Mouse (Mus musculus) c-Kit-positive CD71-positive TER-119-negative erythroid progenitor cells, embryonic 14.5 days (primary cell): ENCODE results near the gene Ush2a.

Experiments used
- DNase-seq: peaks from one replicate; pipeline ENCODE4 v3.0.0-alpha.2; 2013; ENCODE audit warnings: low read depth

Ush2a gene

GRCm38 (mm10) chr1:188772516-188773229, 510.9 kb downstream of the Ush2a start:
- DNase-seq: no peak

GRCm38 (mm10) chr1:188773631-188774030, 511.8 kb downstream of the Ush2a start:
- DNase-seq: no peak

DNA sequence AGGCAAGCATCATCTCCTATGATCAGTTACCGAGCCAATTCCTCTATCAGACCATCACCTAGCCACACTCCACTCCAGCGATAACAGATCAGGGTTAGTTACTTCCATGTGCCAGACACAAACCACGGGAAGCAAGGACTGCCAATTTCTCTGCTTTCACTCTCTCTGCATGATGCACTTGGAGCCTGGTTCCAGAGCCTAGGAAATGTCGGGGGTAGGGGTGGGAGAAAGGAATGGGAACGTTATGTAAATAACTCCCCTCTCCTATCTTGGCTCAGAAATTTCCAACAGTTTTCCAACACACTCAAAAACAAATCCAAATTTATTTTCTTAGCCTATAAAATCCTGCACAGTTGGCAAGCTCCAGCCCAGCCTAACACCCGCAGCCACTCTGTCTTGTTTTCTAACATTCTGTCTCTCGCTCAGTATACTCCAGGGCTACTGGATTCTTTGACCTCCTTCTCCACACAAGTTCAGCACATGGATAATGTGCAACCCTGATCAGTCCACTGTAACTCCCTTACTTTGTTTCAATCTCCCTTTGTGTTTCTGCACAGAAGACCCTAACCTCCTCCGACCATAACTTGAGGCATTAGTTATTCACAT, 515.8 kb downstream of the Ush2a start:
- DNase-seq: no peak

DNA sequence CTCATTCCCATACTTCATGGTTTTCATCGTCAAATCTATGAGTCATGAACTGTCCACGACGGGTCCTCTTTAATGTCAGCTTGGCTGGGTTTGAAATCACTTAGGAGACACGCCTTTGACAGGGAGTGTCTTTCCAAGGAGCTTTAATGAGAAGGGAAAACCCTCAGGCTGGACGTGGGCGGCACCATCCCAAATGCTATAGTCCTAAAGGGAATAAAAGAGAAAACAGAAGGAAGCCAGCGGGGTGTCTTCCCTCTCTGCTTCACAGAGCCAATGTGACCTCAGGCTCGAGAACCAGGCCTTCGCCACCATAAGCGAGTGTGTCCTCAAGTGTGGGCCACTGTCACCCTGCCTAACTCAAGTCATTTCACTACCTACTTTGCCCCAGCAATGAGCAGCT, 523.2 kb downstream of the Ush2a start:
- no peak for DNase-seq

DNA sequence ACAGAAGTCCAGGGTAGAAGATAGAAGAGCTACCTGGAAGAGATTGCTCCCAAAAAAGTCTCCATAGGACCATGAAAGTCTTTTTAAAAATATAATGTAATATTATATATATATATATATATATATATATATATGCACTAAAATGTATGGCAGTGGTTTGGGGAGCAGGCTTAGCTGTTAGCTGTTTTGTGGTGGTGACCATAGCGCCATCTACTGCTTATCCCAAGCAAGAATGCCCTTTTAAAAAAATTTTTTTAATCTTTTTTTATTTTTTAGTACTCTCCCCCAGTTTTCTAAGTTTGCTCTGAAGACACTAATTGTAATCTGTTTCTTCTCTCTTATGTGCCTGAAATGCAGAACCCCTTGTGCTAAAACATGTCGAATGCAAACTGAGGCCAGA, 543.2 kb downstream of the Ush2a start:
- DNase-seq: no peak

DNA sequence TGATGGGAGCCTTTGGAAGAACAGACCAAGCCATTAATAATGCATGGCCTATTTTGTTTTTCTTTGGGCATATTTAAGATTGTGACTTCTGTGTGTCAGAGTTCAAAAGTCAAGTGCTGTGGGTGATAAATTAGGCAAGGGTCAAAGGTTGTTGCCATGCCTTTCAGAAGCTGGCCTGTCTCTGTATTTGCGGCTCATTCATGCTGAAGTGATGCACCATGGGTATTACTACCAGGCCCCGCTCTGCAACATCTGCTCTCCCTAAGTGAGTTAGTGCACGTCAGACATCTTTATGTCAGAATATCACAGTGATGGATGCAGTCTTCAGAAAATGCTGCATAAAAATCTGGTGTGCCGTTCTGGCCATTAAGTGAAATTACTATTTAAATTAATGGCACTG, 544.0 kb downstream of the Ush2a start:
- DNase-seq: no peak

DNA sequence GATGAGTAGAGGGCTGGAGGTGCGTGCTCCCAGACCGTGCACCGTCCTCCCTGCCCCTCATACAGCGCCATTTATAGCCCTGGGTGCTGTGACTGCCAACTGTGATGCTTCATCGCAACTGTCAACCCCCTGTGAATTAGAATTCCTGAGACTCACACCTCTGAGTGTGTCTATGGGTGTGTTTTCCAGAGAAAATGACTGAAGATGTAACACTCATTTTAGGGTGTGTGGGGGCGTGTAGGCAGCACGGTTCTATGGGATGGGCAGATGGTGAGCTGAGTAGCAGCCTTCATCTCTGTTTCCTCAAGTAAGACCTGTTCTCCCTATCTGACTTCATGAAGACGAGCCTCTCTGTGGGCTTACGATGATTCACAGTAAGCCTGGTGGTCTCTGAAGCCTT, 548.8 kb downstream of the Ush2a start:
- no peak for DNase-seq

DNA sequence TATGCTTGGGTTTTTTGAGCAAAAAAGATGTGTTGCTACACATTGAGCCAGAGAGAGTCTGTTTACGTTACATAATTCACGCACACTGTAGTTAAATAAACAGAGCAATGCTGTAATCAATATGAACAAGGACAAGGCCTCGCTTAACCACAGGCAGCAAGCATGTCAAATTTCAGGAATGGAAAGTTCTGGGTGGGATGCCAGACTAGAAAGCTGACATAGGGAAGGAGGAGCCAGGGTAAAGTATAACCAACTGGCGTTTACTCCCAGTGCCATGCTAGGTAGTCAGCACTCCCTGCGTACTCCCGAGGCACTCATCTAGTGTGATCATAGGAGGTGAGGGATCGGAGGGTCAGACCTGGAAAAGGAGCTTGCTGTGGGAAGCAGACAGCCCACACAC, 553.2 kb downstream of the Ush2a start:
- no peak for DNase-seq

DNA sequence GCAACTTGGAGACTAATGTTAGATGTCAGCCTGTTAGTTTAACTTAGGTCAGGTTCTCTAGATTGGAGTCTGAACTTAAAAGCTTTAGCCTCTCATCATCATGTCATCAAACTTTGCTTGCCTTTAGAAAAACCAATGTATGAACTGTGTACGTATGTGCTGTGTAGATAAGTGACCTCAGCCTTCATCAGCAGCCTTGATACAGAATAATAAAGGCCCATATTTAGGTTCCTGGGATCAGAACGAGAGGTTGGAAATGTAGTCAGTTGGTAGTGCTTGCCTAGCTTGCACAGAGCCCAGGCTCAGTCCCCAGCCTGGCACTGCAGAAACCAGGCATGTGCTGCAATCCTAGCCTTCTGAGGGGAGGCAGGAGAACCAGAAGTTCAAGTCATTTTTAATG, 562.4 kb downstream of the Ush2a start:
- no peak for DNase-seq

GRCm38 (mm10) chr1:188824878-188825532, 563.2 kb downstream of the Ush2a start:
- DNase-seq: no peak

GRCm38 (mm10) chr1:188830527-188831407, 568.9 kb downstream of the Ush2a start:
- DNase-seq: peak; percentile 16

DNA sequence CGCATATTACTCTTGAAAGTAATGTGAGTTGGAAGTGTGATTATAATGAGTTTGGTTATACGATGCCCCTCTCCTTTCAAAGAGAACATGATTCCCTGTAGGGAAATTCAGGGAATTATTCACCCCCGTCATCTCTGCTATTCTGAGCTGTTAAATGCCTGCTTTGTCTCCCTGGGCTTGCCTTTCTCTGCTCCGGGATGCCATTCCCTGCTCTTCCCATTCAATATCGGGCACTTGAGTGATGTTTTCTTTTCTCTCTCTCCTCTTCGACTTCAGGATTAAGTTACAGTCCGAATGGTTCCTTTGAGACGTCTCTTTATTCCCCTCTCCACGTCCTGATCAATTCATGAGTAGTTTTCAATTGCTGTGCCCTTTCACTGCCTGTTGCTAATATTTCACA, 572.1 kb downstream of the Ush2a start:
- no peak for DNase-seq

DNA sequence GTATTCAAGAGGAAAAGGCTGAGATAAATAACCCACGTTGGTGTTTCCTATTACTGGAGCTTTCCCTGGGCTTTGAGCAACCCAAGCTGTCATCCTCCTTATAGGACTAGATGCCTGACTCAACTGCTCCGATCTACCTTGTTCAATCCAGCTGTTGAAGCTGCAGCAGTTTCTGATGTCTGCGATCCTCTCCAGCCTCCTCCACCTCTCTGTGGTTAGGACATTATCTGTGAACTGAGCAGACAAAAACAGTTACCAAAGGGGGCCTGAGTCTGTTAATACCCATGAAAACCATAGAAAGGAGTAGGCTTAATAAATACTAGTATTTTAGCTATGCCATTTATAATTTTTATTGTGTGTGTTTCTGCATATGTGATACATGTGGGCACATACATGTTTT, 572.9 kb downstream of the Ush2a start:
- no peak for DNase-seq

GRCm38 (mm10) chr1:188837613-188838295, 575.9 kb downstream of the Ush2a start:
- DNase-seq: no peak

DNA sequence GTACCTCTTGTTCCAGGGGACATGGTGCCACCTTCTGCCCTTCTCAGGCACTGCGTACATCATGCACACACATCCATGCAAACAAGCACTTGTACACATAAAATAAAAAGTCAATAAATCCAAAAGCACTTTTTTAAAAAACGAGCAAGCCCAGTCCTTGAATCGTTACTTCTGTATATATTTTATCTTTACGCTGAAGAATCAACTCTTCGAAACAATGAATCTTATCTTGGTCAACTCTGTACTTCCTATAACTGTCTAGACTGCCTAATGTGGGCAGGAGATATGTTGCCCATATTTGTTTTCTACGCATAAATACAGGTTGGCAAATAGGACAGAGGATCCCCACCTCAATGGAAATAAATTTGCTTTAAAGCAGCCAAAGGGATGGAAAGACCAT, 585.4 kb downstream of the Ush2a start:
- no peak for DNase-seq

- DNase-seq: no peak
Observed at GRCm38 (mm10) chr1:188852776-188853175, 591.0 kb downstream of the Ush2a start.

GRCm38 (mm10) chr1:188854240-188854639, 592.4 kb downstream of the Ush2a start:
- no peak for DNase-seq

DNA sequence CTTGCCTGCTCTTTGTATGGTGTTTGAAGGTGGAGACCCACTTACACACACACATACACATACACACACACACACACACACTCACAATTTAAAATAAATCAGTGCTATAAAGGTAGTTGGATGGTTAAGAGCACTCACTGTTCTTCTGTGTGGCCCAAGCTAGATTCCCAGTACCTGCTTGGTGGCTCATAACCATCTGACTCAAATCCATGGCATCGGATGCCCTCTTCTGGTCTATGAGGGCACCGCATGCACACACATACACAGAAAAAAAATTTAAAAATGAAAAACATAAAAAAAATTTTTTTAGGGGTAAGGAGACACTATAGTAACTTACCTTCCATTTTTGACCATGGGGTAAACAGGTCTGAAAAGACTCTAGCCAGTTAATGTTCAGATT, 593.2 kb downstream of the Ush2a start:
- no peak for DNase-seq

DNA sequence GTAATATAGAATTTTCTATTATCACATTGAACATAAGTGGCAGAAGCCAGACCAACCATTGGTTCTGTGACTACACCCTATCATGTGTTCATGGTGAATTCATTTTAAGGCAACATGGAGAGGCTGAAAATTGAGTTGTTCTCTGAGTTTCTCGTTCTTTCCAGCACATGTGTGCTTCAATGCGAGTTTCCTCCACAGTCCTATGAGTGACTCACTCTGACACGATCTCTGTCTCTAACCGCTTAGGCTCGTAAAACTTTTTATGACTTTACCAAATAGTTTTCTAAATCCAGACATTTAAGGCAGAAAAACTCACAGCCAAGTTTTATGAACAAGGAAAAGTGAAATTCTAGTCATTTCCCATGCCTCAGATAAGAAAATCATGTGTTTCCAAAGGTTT, 597.9 kb downstream of the Ush2a start:
- DNase-seq: no peak

DNA sequence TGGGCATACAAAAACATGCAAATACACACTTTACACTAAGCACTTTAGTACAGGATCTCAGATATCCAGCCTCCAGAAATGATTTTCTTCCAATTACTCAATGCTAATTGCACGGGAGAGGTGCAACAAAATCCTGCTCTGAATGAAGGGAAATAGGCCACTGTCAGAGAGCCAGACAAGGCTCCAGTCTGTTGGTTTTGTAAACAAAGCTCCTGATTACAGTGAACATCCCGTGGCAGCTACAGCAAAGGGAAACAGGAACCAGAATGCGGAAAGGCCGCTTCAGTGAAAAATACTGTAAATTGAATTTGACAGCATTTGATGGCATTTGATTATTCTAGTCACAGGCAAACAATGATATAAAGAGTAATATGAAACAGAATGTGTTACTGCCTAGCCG, 604.1 kb downstream of the Ush2a start:
- DNase-seq: no peak

DNA sequence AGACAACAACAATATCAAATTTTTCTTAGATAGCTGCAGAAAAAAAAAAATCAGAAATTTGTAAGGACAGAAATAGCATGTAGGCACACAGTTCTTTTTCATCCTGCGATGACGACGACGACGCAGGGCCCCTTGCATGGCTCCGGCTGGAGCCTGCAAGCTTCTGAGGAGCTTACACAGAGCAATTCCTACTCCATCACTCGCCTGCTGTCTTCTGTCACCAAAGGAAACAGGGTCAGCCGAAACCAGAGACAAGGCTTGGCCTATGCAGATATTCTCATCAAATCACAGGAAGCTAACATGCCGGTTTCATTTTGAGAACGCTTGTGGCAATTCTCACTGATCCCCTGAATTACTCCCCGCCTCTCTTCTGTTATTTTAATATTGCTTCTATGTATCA, 604.7 kb downstream of the Ush2a start:
- DNase-seq: no peak

- DNase-seq: no peak
Observed at GRCm38 (mm10) chr1:188878531-188879055, 616.8 kb downstream of the Ush2a start.
